Mouse (Mus musculus) pancreas, adult 10 weeks (tissue): ENCODE data around the gene Ccn2. TPM values are rescaled to one million over a fixed set of nuclear protein-coding genes. Genes with fewer than 3 reads are reported as not detected.

Source experiments
- polyA plus RNA-seq: library from polyadenylated mRNA; stranded (reverse); fragments of 350-450 nt; fragmentation: Illumina TruSeq; extraction: RNeasy Lipid Tissue Mini Kit (QIAGEN cat#74804); gene quantifications from one replicate; pipeline ENCODE4 v1.2.3, GENCODE M21; 2015; ENCODE audit warnings: low read depth, low replicate concordance; ENCODE audit not compliant: insufficient read depth

Ccn2 gene
- polyA plus RNA-seq: 20.7 TPM

GRCm38 (mm10) chr10:24595250-24596002, at the start of gene Ccn2:
Gene Ccn2 (plus strand): TSS chr10:24595442.

Other genes starting within 250 kb of the Ccn2 start
- 1.4 TPM for gene Enpp1, start 116.7 kb downstream of the Ccn2 start, polyA plus RNA-seq
- 1.7 TPM for gene Enpp3, start 247.4 kb downstream of the Ccn2 start, polyA plus RNA-seq